Mouse (Mus musculus): ENCODE results near the gene Hs3st3a1. TPM values are rescaled to one million over a fixed set of nuclear protein-coding genes. Genes with fewer than 3 reads are reported as not detected.

Gene Hs3st3a1
- total and polyA plus RNA-seq, 3 experiments = 0.03 TPM; not detected in 2

DNA sequence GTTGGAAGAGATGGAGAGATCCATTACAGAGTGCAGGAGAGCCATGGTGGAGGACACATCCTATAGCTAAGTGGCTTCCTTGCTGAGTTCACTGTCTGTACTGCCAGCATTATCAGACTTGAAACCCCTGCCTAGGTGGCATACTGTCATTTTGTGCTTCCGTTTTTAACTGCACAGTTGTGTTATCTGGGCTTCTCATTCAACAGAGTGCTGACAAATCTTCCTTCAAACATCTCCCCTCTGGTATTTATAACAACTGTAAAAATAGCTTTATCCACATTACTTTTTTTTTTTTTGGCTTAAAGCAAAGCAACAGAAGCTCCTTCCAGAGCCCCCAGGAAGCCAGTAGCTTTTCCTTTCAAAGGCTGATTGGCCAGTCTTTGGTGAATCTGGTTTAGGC is 10.1 kb downstream of the Hs3st3a1 start (continued):
- 0 out of 2 replicates have a peak, but pooled peaks have one; percentile 43 for TF ChIP-seq GATA1 (IDR thresholded peaks at IDR 0.05; ENCODE audit: low read depth, low read length)
- no peak for TF ChIP-seq ZKSCAN1 (IDR thresholded peaks at IDR 0.05; ENCODE audit: low read depth, low read length)
- no peak for TF ChIP-seq KAT2A (conservative IDR thresholded peaks at IDR 0.05; ENCODE audit: low read depth, low read length)
- no peak for TF ChIP-seq USF1 (IDR thresholded peaks at IDR 0.05; ENCODE audit: low read depth, low read length)

DNA sequence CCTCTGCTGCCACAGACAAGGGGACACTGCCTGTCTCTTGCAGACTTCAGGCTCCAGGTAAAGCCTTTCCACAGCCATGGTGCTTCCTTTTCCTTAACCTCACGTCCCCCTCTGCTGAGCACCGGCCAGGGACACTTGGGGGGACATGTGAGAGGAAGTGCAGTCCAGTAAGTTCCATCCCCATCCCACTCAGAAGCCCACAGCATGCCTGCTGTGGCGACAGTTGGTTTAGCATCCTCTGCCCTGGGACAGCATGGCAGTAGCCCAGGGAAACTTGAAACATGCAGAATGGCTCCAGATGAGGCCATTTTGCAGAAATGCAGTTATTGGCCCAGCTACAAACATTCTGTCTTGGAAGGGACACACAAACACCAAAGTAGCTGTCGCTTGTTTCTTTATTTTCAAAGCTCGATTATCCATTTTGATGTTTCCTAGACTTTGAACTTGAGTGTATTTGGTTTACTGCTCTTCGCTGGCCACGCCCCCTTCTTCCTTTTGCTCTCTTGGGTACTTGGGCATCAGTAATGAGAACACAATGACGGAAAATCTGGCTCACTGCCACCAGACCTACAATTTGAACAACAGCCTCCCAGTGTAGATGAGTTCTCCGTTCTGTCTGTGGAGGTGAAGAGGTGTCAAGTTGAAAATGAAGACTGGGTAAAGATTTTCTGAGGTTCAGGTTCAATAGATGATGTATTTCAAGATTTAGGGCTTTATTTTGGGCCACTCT is 13.6 kb downstream of the Hs3st3a1 start:
- no peaks in the 10 kb centered on the region; a peak in 1 of 4 replicates for H3K4me1 ChIP-seq (ENCODE audit: control insufficient read depth in 1 of 2, insufficient read depth in 2 of 2, low read length in 2 of 2)
- H3K27ac ChIP-seq (ENCODE audit: control insufficient read depth, low read depth, low read length) = no peak overlapping the region
- DNase-seq (ENCODE audit: low read depth, low spot score) = no peak
- H3K79me2 ChIP-seq (ENCODE audit: control insufficient read depth, insufficient read depth, low read length, poor library complexity) = no peaks in the 10 kb centered on the region
- no peak for TF ChIP-seq MYB (IDR thresholded peaks at IDR 0.05; ENCODE audit: low read depth, low read length)
- TF ChIP-seq MEF2A (IDR thresholded peaks at IDR 0.05; ENCODE audit: extremely low read depth, insufficient replicate concordance, low read depth, low read length, poor library complexity, severe bottlenecking) = no peak
- no peak for TF ChIP-seq ELF1 (IDR thresholded peaks at IDR 0.05; ENCODE audit: low read depth, low read length)
- no peak for TF ChIP-seq TAL1 (IDR thresholded peaks at IDR 0.05; ENCODE audit: low read length)
- no peak for TF ChIP-seq ZMIZ1 (IDR thresholded peaks at IDR 0.05; ENCODE audit: low read depth, low read length)
- no peak for TF ChIP-seq NRF1 (IDR thresholded peaks at IDR 0.05; ENCODE audit: insufficient read depth, low read depth, low read length, poor library complexity, severe bottlenecking)
- no peak for TF ChIP-seq SIN3A (IDR thresholded peaks at IDR 0.05; ENCODE audit: low read length)
- no peak for TF ChIP-seq USF2 (IDR thresholded peaks at IDR 0.05; ENCODE audit: borderline replicate concordance in 1 of 2, insufficient read depth in 1 of 2, low read depth in 1 of 2, low read length in 2 of 2)
- no peak for TF ChIP-seq EP300 (IDR thresholded peaks at IDR 0.05; ENCODE audit: low read depth in 1 of 2, low read length in 2 of 2)
- TF ChIP-seq UBTF (IDR thresholded peaks at IDR 0.05; ENCODE audit: borderline replicate concordance, insufficient read depth, low read depth, low read length) = no peak
- H3K36me3 ChIP-seq (ENCODE audit: control insufficient read depth in 1 of 2, insufficient read depth in 2 of 2, low read length in 2 of 2) = no peaks in the 10 kb centered on the region
- no peaks in the 10 kb centered on the region; a peak in 1 of 4 replicates for H3K27me3 ChIP-seq (ENCODE audit: control insufficient read depth in 1 of 2, insufficient read depth in 2 of 2, low read length in 2 of 2)
- no peaks in the 10 kb centered on the region for H3K9me3 ChIP-seq (replicated peaks; ENCODE audit: insufficient read depth, low read length)
- no peak overlapping the region for H3K9ac ChIP-seq (ENCODE audit: control insufficient read depth, low read depth, low read length, poor library complexity, severe bottlenecking)
- no peak overlapping the region for H3K4me3 ChIP-seq (ENCODE audit: control insufficient read depth in 1 of 2, insufficient read depth in 1 of 2, low read depth in 2 of 2, low read length in 2 of 2)

DNA sequence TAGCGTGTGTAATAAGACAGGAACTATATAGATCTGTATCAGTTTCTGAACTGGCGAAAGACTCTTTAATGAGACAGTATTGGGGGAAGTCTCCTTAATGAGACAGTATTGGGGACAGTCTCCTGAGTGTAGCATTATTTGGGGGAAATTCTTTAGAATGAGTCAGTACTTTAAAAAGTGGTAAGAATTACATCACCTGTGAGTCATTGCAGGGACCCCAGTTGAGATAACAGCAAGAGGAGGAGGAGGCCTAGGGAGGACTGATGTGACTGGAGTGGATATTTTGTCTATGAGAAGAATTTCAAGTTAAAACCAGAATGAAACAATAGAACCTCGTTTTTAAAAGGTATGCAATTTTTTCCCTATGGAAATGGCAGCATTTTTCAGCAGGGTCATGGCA is 26.6 kb downstream of the Hs3st3a1 start:
- H3K27me3 ChIP-seq (ENCODE audit: control insufficient read depth in 1 of 2, insufficient read depth in 2 of 2, low read length in 2 of 2) = peaks cover 0 to 2% of the 10 kb centered on the region in 2 experiments; a peak in 2 of 4 replicates
- H3K4me3 ChIP-seq (ENCODE audit: control insufficient read depth in 1 of 2, insufficient read depth in 1 of 2, low read depth in 2 of 2, low read length in 2 of 2) = no peak overlapping the region
- TF ChIP-seq GATA1 (IDR thresholded peaks at IDR 0.05; ENCODE audit: low read depth, low read length) = no peak
- peak; percentile 42; the same call in 1 of the 2 replicates for TF ChIP-seq ETS1 (IDR thresholded peaks at IDR 0.05; ENCODE audit: low read depth, low read length)
- H3K36me3 ChIP-seq (ENCODE audit: control insufficient read depth in 1 of 2, insufficient read depth in 2 of 2, low read length in 2 of 2) = no peaks in the 10 kb centered on the region
- peak; percentile 19 for DNase-seq (ENCODE audit: low read depth, low spot score)
- H3K4me1 ChIP-seq (ENCODE audit: control insufficient read depth in 1 of 2, insufficient read depth in 2 of 2, low read length in 2 of 2) = no peaks in the 10 kb centered on the region
- H3K27ac ChIP-seq (ENCODE audit: control insufficient read depth, low read depth, low read length) = no peak overlapping the region
- H3K79me2 ChIP-seq (ENCODE audit: control insufficient read depth, insufficient read depth, low read length, poor library complexity) = no peaks in the 10 kb centered on the region
- no peak overlapping the region for H3K9ac ChIP-seq (ENCODE audit: control insufficient read depth, low read depth, low read length, poor library complexity, severe bottlenecking)
- H3K9me3 ChIP-seq (replicated peaks; ENCODE audit: insufficient read depth, low read length) = no peaks in the 10 kb centered on the region

Measured in MEL (cell line).